Mouse (Mus musculus): ENCODE results near the gene Arid5a. TPM values are rescaled to one million over a fixed set of nuclear protein-coding genes. Genes with fewer than 3 reads are reported as not detected.

Arid5a gene
- polyA plus RNA-seq, 1 experiment, result 2.4 TPM

GRCm38 (mm10) chr1:36275635-36276389 is 31.7 kb upstream of the Arid5a start:
- Histone ChIP-seq H3K27me3 (ENCODE audit: control insufficient read depth, insufficient read depth, low read length) (no peaks in the 10 kb centered on the region), H3K36me3 (ENCODE audit: control insufficient read depth, insufficient read depth, low read length) (no peaks in the 10 kb centered on the region), H3K4me3 (ENCODE audit: control insufficient read depth, low read depth, low read length) (no peak overlapping the region), H3K27ac (ENCODE audit: control insufficient read depth, insufficient read depth, low read depth, low read length) (no peak overlapping the region), H3K4me1 (ENCODE audit: control insufficient read depth, insufficient read depth, low read length) (peaks cover 2% of the 10 kb centered on the region; the same call in 1 of the 2 replicates)
- no peak for TF ChIP-seq CTCF (IDR thresholded peaks at IDR 0.05; ENCODE audit: control insufficient read depth, insufficient read depth, insufficient replicate concordance, low read depth, low read length)
- TF ChIP-seq POLR2A (IDR thresholded peaks at IDR 0.05; ENCODE audit: control insufficient read depth, low read depth, low read length), result no peak

DNA sequence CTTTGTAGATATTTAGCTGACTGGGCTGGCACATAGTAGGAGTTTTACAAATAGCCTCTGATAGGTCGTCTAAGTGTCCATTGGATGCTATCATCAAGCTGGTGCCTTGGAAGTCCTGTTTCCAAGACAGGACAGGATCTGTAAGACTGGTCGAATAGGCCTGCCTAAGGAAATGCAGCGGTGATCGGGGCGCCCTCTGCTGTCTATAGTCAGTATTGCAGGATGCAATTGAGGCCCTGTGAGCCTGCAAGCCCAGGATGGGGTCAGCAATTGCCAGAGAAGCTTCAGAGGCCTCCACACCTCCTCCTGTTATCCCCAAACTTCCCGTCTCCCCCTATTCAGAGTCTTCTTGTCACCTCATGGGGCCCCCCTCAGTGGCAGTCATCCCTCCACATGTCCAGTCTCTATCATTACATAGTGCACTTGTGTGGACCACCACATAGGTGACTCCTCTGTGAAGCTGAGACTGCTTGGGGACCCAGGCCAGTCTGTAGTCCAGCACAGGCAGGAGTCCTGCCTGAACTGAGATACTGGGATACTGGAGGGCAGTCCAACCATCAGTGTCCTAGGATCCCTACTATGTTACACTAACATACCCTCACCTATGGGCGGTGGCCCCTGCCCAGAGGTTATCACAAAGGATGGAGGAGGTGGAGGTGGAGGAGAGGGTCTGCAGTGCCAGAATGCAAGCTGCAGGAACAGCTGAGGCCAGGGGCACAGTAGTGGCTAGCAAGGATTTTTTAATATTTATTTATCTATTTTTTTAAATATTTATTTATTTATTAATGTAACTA is 30.1 kb upstream of the Arid5a start:
- Histone ChIP-seq H3K4me3 (ENCODE audit: control insufficient read depth, low read depth, low read length) (no peak overlapping the region), H3K36me3 (ENCODE audit: control insufficient read depth, insufficient read depth, low read length) (no peaks in the 10 kb centered on the region), H3K27ac (ENCODE audit: control insufficient read depth, insufficient read depth, low read depth, low read length) (no peak overlapping the region), H3K4me1 (ENCODE audit: control insufficient read depth, insufficient read depth, low read length) (peaks cover 2% of the 10 kb centered on the region; the same call in 1 of the 2 replicates), H3K27me3 (ENCODE audit: control insufficient read depth, insufficient read depth, low read length) (no peaks in the 10 kb centered on the region)
- no peak for TF ChIP-seq POLR2A (IDR thresholded peaks at IDR 0.05; ENCODE audit: control insufficient read depth, low read depth, low read length)
- peak; percentile 98 for TF ChIP-seq CTCF (IDR thresholded peaks at IDR 0.05; ENCODE audit: control insufficient read depth, insufficient read depth, insufficient replicate concordance, low read depth, low read length)

DNA sequence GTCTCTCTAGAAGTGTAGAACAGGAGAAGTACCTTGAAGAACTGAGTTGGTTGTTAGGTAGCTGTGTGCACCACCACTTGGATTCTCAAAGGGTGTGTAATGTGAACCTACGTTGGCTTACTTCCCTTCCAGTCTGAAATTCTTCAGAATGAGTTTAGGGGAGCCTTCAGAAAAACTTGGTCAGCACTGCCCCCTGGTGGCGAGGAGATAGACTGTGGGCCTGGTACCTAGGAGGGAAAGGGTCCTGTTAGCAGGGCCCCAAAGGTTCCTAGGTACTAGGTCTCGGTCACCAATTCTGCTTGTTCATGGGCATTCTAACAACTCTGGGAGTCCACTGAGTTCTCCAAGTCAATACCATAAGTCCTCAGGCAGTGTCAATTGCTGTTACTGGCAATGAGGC is 28.3 kb upstream of the Arid5a start:
- no peaks in the 10 kb centered on the region for H3K36me3 ChIP-seq (ENCODE audit: control insufficient read depth, insufficient read depth, low read length)
- no peak for TF ChIP-seq POLR2A (IDR thresholded peaks at IDR 0.05; ENCODE audit: control insufficient read depth, low read depth, low read length)
- peak; percentile 78; the same call in 1 of the 2 replicates for TF ChIP-seq CTCF (IDR thresholded peaks at IDR 0.05; ENCODE audit: control insufficient read depth, insufficient read depth, insufficient replicate concordance, low read depth, low read length)
- no peak overlapping the region for H3K27ac ChIP-seq (ENCODE audit: control insufficient read depth, insufficient read depth, low read depth, low read length)
- H3K4me1 ChIP-seq (ENCODE audit: control insufficient read depth, insufficient read depth, low read length), result no peaks in the 10 kb centered on the region
- no peaks in the 10 kb centered on the region for H3K27me3 ChIP-seq (ENCODE audit: control insufficient read depth, insufficient read depth, low read length)
- no peak overlapping the region for H3K4me3 ChIP-seq (ENCODE audit: control insufficient read depth, low read depth, low read length)

DNA sequence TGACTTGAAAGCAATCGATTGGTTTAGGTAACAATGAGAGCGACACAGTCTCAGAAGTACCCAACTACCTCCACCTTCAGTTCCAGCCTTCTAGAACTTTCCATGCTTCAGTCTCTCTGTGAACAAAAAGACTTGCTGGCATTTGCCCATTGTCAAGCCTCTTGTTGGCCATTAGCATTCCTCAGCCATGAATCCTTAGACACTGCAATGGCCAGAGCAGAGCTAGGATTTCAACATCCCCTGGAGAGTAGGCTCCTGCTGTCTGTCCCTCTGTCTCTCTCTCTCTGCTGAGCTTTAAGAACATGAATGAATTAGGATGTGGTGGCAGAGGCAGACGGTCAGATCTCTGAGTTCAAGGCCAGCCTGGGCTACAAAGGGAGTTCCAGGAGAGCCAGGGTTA is 26.6 kb upstream of the Arid5a start:
- Histone ChIP-seq H3K4me1 (ENCODE audit: control insufficient read depth, insufficient read depth, low read length) (no peaks in the 10 kb centered on the region), H3K4me3 (ENCODE audit: control insufficient read depth, low read depth, low read length) (no peak overlapping the region), H3K27me3 (ENCODE audit: control insufficient read depth, insufficient read depth, low read length) (no peaks in the 10 kb centered on the region), H3K27ac (ENCODE audit: control insufficient read depth, insufficient read depth, low read depth, low read length) (no peak overlapping the region), H3K36me3 (ENCODE audit: control insufficient read depth, insufficient read depth, low read length) (no peaks in the 10 kb centered on the region)
- TF ChIP-seq POLR2A (IDR thresholded peaks at IDR 0.05; ENCODE audit: control insufficient read depth, low read depth, low read length) (no peak), CTCF (IDR thresholded peaks at IDR 0.05; ENCODE audit: control insufficient read depth, insufficient read depth, insufficient replicate concordance, low read depth, low read length) (no peak)

DNA sequence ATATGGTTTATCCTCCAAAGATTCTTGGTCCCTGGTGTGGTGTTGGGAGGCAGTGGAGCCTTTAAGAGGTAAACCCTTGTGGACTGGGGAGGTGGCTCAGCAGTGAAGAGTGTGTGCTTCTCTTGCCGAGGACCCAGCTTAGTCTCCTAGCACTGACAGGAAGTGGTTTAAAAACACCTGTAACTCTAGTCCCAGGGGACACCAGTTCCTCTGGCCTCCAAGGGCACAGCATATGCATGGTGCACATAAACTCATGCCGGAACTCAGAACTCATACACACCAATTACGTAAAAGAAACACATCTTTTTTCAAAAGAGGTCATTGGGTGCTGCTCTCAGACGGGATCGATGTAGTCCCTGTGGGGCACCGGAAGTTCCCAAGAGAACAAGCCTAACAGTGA is 25.7 kb upstream of the Arid5a start:
- Histone ChIP-seq H3K27me3 (ENCODE audit: control insufficient read depth, insufficient read depth, low read length) (no peaks in the 10 kb centered on the region), H3K27ac (ENCODE audit: control insufficient read depth, insufficient read depth, low read depth, low read length) (no peak overlapping the region), H3K4me1 (ENCODE audit: control insufficient read depth, insufficient read depth, low read length) (no peaks in the 10 kb centered on the region), H3K4me3 (ENCODE audit: control insufficient read depth, low read depth, low read length) (no peak overlapping the region), H3K36me3 (ENCODE audit: control insufficient read depth, insufficient read depth, low read length) (no peaks in the 10 kb centered on the region)
- TF ChIP-seq POLR2A (IDR thresholded peaks at IDR 0.05; ENCODE audit: control insufficient read depth, low read depth, low read length), result no peak
- no peak for TF ChIP-seq CTCF (IDR thresholded peaks at IDR 0.05; ENCODE audit: control insufficient read depth, insufficient read depth, insufficient replicate concordance, low read depth, low read length)

- TF ChIP-seq POLR2A (IDR thresholded peaks at IDR 0.05; ENCODE audit: control insufficient read depth, low read depth, low read length), result no peak
- no peaks in the 10 kb centered on the region for H3K27me3 ChIP-seq (ENCODE audit: control insufficient read depth, insufficient read depth, low read length)
- H3K27ac ChIP-seq (ENCODE audit: control insufficient read depth, insufficient read depth, low read depth, low read length), result no peak overlapping the region
- H3K4me3 ChIP-seq (ENCODE audit: control insufficient read depth, low read depth, low read length), result no peak overlapping the region
- H3K4me1 ChIP-seq (ENCODE audit: control insufficient read depth, insufficient read depth, low read length), result peaks cover 5% of the 10 kb centered on the region; the same call in 1 of the 2 replicates
- H3K36me3 ChIP-seq (ENCODE audit: control insufficient read depth, insufficient read depth, low read length), result no peaks in the 10 kb centered on the region
Measured at GRCm38 (mm10) chr1:36293470-36293869, 14.1 kb upstream of the Arid5a start.

GRCm38 (mm10) chr1:36294402-36294801 is 13.1 kb upstream of the Arid5a start:
- Histone ChIP-seq H3K4me1 (ENCODE audit: control insufficient read depth, insufficient read depth, low read length) (peaks cover 5% of the 10 kb centered on the region; the same call in 1 of the 2 replicates), H3K27ac (ENCODE audit: control insufficient read depth, insufficient read depth, low read depth, low read length) (no peak overlapping the region), H3K27me3 (ENCODE audit: control insufficient read depth, insufficient read depth, low read length) (no peaks in the 10 kb centered on the region), H3K36me3 (ENCODE audit: control insufficient read depth, insufficient read depth, low read length) (no peaks in the 10 kb centered on the region), H3K4me3 (ENCODE audit: control insufficient read depth, low read depth, low read length) (no peak overlapping the region)
- TF ChIP-seq CTCF (IDR thresholded peaks at IDR 0.05; ENCODE audit: control insufficient read depth, insufficient read depth, insufficient replicate concordance, low read depth, low read length) (no peak), POLR2A (IDR thresholded peaks at IDR 0.05; ENCODE audit: control insufficient read depth, low read depth, low read length) (no peak)
